In the genomic region with DNA sequence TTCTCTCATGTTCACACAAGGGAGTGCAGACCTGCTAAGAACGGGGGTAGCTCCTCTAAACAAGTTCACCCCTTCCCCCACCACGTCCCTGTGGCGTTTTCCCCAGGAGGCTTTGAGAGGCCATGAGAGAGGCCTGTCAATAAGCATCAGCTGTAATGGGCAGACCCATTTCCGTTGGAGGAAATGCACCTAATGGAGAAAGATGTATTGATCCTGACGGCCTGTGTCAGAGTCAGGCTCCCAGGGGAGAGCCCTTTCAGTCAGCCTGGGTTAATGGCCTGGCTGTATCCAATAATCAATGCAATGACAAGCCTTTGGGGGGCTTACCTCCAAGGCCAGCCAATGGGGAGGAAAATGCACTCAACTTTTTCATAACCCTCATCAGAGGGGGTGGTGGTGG, we compare ENCODE assay signal across 23 mouse cellular contexts. TPM values are rescaled to one million over a fixed set of nuclear protein-coding genes. Genes with fewer than 3 reads are reported as not detected.
DNase-seq lines count a peak whose midpoint lies in the region; ATAC-seq and TF ChIP-seq lines count a peak whose summit lies in the region.
"Had no signal": no experiment of that assay in that cellular context is flagged by ENCODE, and none has a peak within 500 bp of the region (broad histone marks: within the 10 kb centered on the region; RNA-seq: fewer than 3 reads in every experiment).

No protein-coding gene starts in this region.

- H3K36me3 ChIP-seq in kidney, embryonic 16.5 days (ENCODE audit: insufficient read depth, low read length) = no peaks in the 10 kb centered on the region
- H3K36me3 ChIP-seq in hindbrain, embryonic 10.5 days = no peaks in the 10 kb centered on the region
- no peaks in the 10 kb centered on the region for H3K36me3 ChIP-seq in hindbrain, postnatal 0 days (ENCODE audit: insufficient read depth, low read length)
- H3K36me3 ChIP-seq: heart, embryonic 10.5 days; stomach, embryonic 15.5 days had no signal

- H3K27me3 ChIP-seq in kidney, embryonic 16.5 days (ENCODE audit: insufficient read depth, low read length) = no peaks in the 10 kb centered on the region
- no peaks in the 10 kb centered on the region for H3K27me3 ChIP-seq in hindbrain, embryonic 10.5 days (ENCODE audit: insufficient read depth, poor library complexity, severe bottlenecking)
- no peaks in the 10 kb centered on the region for H3K27me3 ChIP-seq in hindbrain, postnatal 0 days (ENCODE audit: insufficient read depth, low read length)
- H3K27me3 ChIP-seq: megakaryocyte, embryonic 14.5 days; stomach, embryonic 15.5 days had no signal

- peak overlapping the region; percentile 21; the same call in 1 of the 2 replicates for H3K27ac ChIP-seq in kidney, embryonic 16.5 days (ENCODE audit: low read length)
- H3K27ac ChIP-seq in hindbrain, embryonic 10.5 days = peak overlapping the region; percentile 50
- peak overlapping the region; percentile 41; the same call in 1 of the 2 replicates for H3K27ac ChIP-seq in hindbrain, postnatal 0 days
- H3K27ac ChIP-seq: heart, embryonic 10.5 days; kidney, postnatal 0 days; stomach, embryonic 15.5 days had no signal

- no peak overlapping the region for H3K9ac ChIP-seq in kidney, embryonic 16.5 days (replicated peaks; ENCODE audit: low read length)
- no peak overlapping the region for H3K9ac ChIP-seq in hindbrain, postnatal 0 days (replicated peaks; ENCODE audit: low read length)
- H3K9ac ChIP-seq: stomach, embryonic 15.5 days had no signal

- 48% methylated on average over 5 of the region's 5 CpGs for WGBS in kidney, embryonic 16.5 days
- 42% methylated on average over 5 of the region's 5 CpGs for WGBS in hindbrain, embryonic 10.5 days
- 52% methylated on average over 5 of the region's 5 CpGs for WGBS in hindbrain, postnatal 0 days

- no peak for TF ChIP-seq CTCF in brain, embryonic 14.5 days (IDR thresholded peaks at IDR 0.05; ENCODE audit: borderline replicate concordance, extremely low read depth, insufficient read depth, insufficient read length)
- TF ChIP-seq CTCF in hindbrain, postnatal 0 days (IDR thresholded peaks at IDR 0.05; ENCODE audit: low read depth) = no peak

- peaks cover 12% of the 10 kb centered on the region for H3K4me1 ChIP-seq in kidney, embryonic 16.5 days (ENCODE audit: insufficient read depth, low read length)
- peaks cover 31% of the 10 kb centered on the region for H3K4me1 ChIP-seq in hindbrain, embryonic 10.5 days (replicated peaks)
- H3K4me1 ChIP-seq in hindbrain, postnatal 0 days (ENCODE audit: insufficient read depth, low read length) = peaks cover 12% of the 10 kb centered on the region; the same call in 1 of the 2 replicates
- H3K4me1 ChIP-seq: stomach, embryonic 15.5 days had no signal

- no peak for TF ChIP-seq POLR2A in brain, embryonic 14.5 days (IDR thresholded peaks at IDR 0.05; ENCODE audit: borderline replicate concordance, extremely low read depth, insufficient read depth, insufficient read length, poor library complexity, severe bottlenecking)

- DNase-seq in kidney, postnatal 4 days = no peak
- DNase-seq in brain, embryonic 14.5 days (ENCODE audit: low read depth) = peak; percentile 20
- peak; percentile 30 for DNase-seq in hindbrain, embryonic 10.5 days (ENCODE audit: low spot score)
- DNase-seq in hindbrain, postnatal 0 days (ENCODE audit: low spot score) = no peak
- no peak for DNase-seq in cerebellum, adult 18-20 months
- no peak for DNase-seq in right cerebral cortex, postnatal 25 days
- no peak for DNase-seq in right cerebral cortex, adult 2 months (ENCODE audit: low spot score in 2 of 2)
- DNase-seq: cerebellum, postnatal 10 days; kidney, adult 11 months; lung, adult 2 months; thymus, adult 18-20 months; thymus, postnatal 4 days had no signal

- no peak for ATAC-seq in kidney, embryonic 16.5 days (ENCODE audit: low FRiP score, low TSS enrichment)
- no peak for ATAC-seq in hindbrain, postnatal 0 days
- ATAC-seq: forebrain, embryonic 16.5 days had no signal

- no peaks in the 10 kb centered on the region for H3K9me3 ChIP-seq in kidney, embryonic 16.5 days (ENCODE audit: low read length)
- no peaks in the 10 kb centered on the region for H3K9me3 ChIP-seq in hindbrain, embryonic 10.5 days
- H3K9me3 ChIP-seq in hindbrain, postnatal 0 days (ENCODE audit: low read length) = no peaks in the 10 kb centered on the region
- H3K9me3 ChIP-seq: heart, embryonic 10.5 days; megakaryocyte, embryonic 14.5 days; stomach, embryonic 15.5 days had no signal

- H3K4me2 ChIP-seq in kidney, embryonic 16.5 days (replicated peaks; ENCODE audit: low read depth, low read length) = no peak overlapping the region
- H3K4me2 ChIP-seq in hindbrain, postnatal 0 days (ENCODE audit: low read depth, low read length) = no peak overlapping the region
- H3K4me2 ChIP-seq: stomach, embryonic 15.5 days had no signal

- H3K4me3 ChIP-seq in kidney, embryonic 16.5 days (ENCODE audit: low read length) = no peak overlapping the region
- no peak overlapping the region for H3K4me3 ChIP-seq in hindbrain, embryonic 10.5 days
- H3K4me3 ChIP-seq in hindbrain, postnatal 0 days (ENCODE audit: low read length) = no peak overlapping the region
- H3K4me3 ChIP-seq: heart, embryonic 10.5 days; megakaryocyte, embryonic 14.5 days; stomach, embryonic 15.5 days had no signal

RNA-seq across cellular contexts. Expression of gene Crtam, which starts 57.0 kb away (rescaled TPM):
- 0.27 and 0.32 TPM in 2 replicates for polyA plus RNA-seq in kidney, embryonic 16.5 days (2015; fragmentation: Nextera tagmentation; extraction: Ambion mirVana)
- 0.03 and 0.04 TPM in 2 replicates for polyA plus RNA-seq in brain, embryonic 14.5 days (2012; rRNA removed)
- 0.09 and 0.13 TPM in 2 replicates for polyA plus RNA-seq in hindbrain, embryonic 10.5 days (2016; fragmentation: Nextera tagmentation; extraction: Ambion mirVana)
- total RNA-seq in hindbrain, postnatal 0 days (2014; rRNA removed) = 0.04 and 0.42 TPM in 2 replicates
- 0.21 and 0.52 TPM in 2 replicates for polyA plus RNA-seq in hindbrain, postnatal 0 days (2015; fragmentation: Nextera tagmentation; extraction: Ambion mirVana)
- total RNA-seq: layer of hippocampus, adult 8-10 months; left cerebral cortex, adult 18-20 months; liver, adult 2 months had no signal
- polyA plus RNA-seq: forebrain, embryonic 16.5 days; gonadal fat pad, adult 2 months; heart, postnatal 0 days; liver, adult 2 months; stomach, embryonic 15.5 days had no signal

Comparison
In these comparisons a context has a peak if more than half of its experiments do, and no peak if none do; other contexts are left out.
1. DNase-seq: peak in brain, embryonic 14.5 days (single experiment) and hindbrain, embryonic 10.5 days (single experiment); none in kidney, postnatal 4 days (0 of 2), hindbrain, postnatal 0 days (single experiment), cerebellum, adult 18-20 months (0 of 2), right cerebral cortex, postnatal 25 days (single experiment) and right cerebral cortex, adult 2 months (0 of 2).
2. Peak in every context shown above with its lines, with median percentiles within 50 percentile points of each other: H3K27ac ChIP-seq.